Mouse (Mus musculus): ENCODE results near the gene Tspan4.

Gene Tspan4

DNA sequence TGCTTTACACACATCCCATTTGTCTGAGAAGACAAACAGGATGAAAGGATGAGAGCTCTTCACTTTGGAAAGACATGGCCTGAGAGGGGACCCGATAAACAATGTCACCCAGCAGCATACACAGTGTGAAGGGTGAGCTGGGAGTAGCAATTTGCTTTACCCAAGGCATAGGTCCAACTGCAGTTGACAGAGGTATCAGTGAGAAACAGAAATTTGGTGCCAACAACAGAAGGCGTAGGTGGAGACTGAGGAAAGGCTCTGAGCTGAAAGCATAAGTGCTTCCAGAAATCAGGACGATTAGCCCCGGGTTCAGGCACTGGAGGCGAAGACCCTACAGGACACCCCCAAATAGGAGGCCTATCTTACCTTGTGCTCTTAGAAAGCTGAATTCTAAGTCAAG, 35.2 kb downstream of the Tspan4 start:
- DNase-seq (ENCODE audit: low spot score) = no peak

DNA sequence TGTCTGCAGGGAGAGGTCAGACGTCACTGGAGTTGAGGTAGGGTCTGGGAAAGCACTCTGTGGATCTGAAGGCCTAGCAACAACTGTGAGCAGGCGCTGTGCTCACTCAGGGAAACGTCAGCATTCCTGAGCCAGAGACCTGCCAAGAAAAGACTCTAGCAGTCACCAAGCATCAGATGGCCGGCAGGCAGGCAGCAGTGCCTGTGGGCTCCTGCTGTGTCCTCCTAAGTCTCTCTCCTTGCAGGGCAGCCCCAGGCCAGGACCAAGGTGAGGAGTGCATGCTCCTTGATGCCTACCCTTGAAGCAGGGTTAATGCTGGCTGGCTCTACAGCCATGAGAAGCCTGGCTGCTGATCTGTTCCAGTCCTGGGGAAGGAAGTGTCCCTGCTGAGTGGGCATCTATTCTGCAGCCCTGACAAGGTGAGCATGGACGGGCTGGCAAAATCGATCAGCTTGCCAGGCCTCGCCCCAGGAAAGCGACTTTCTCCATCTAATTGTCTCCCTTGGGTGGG, 35.7 kb downstream of the Tspan4 start:
- DNase-seq (ENCODE audit: low spot score) = no peak

DNA sequence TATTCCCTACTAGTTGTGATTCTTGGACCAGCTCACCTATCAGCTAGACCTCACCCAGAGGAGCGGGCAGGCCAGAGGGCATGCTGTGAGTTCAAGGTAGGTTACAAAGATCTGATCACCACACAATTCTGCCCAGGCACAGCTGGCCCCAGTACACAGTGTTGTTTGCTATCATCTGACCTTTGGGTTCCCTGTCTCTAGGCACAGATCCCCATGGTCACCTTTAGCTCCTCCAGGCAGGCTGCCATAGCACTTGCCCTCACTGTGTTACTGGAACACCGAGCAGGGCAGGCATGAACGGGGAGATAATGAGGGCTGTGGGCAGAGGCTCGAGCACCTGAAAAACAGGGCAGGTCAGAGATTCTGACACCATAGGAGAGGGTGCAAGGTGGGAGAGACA, 42.6 kb downstream of the Tspan4 start:
- no peak for DNase-seq (ENCODE audit: low spot score)

DNA sequence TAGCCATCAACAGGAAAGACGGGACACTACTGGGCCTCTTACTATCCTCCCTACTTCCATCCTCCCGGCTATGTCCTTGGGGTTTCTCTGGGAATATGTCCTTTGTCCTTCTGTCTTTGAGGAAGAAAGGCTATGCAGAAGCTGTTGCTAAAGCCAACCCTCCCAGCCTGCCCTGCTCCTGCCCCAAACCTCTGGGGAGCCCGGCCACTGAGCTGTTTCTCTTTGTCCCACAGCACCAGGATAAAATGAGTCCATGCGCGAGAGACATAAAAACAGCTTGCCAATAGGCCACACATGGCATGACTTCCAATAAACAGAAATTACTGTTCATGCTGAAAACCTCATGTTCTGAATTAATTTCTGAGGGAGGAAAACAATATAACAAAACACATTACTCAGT, 43.3 kb downstream of the Tspan4 start:
- no peak for DNase-seq (ENCODE audit: low spot score)

DNA sequence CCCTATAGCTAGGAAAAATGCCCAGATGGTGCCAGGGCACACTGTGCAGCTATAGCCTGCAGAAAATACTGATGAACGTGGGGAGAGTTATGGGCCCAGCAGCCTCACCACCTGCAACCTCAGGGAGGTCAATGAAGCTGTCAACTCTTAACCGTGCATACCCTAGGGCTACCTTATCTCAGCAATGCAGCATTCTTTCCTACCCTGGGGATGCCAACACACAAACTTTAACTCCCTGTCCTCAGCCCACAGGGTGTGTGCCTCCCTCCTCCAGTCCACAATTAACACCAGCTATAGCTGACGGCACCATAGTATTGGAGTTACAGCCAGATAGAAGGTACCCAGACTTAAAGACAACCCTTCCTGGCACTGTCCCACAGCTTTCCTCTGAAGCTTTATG, 43.9 kb downstream of the Tspan4 start:
- DNase-seq (ENCODE audit: low spot score) = no peak

DNA sequence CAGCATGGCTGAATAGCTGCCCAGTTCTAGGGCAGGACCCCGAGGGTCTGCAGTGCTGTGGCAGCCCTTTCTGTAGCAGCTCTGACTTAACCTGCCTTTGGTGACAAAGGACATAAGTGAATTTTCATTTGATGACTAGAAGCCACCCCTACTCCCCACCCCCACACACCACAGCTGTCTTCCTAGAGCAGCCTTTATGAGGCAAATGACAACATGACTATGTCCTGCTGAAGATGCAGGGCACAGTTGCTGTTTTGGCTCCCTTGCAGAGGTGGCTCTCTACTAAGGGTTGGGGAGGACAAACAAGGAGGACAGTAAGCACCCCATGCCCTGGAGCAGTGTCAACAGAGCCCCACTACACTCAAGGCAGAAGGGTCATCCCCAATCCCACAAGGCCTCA, 44.8 kb downstream of the Tspan4 start:
- DNase-seq (ENCODE audit: low spot score) = no peak

DNA sequence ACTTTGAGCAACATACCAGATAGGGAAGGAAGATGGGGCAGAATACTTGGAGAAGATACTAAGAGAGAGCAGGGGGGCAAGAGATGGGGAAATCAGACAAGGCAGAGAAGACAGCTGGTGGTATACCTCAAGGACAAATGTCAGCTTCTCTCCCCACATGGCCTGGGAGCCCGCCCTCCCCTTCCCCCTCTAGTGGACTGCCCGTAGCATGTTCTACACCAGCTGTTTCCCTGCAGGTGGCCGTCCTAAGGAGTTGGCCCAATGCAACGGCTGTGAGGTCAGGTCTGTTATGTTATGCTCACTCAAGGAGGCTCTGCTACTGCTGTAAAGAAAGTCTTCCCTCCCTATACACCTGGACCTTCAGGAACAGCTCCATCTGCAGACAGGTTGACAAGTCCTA, 48.0 kb downstream of the Tspan4 start:
- no peak for DNase-seq (ENCODE audit: low spot score)

DNA sequence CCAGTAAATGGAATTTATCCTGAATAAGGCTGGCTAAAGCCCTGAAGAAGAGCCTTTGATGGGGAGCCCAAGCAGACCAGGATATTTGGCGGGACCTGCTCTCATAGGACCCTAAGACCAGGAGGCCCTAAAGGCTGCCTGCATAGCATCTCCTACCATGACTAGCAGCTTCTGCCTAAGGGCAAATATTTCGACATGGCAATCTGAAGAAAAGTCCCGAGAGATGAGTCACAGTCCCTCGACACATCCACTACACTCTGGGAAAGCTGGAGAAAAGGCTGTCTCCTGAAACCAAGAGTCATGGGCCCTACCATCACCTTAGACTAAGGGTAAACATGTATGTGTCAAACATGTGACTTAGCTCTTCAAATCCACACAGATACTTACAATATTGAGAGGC, 49.2 kb downstream of the Tspan4 start:
- DNase-seq (ENCODE audit: low spot score) = no peak

DNA sequence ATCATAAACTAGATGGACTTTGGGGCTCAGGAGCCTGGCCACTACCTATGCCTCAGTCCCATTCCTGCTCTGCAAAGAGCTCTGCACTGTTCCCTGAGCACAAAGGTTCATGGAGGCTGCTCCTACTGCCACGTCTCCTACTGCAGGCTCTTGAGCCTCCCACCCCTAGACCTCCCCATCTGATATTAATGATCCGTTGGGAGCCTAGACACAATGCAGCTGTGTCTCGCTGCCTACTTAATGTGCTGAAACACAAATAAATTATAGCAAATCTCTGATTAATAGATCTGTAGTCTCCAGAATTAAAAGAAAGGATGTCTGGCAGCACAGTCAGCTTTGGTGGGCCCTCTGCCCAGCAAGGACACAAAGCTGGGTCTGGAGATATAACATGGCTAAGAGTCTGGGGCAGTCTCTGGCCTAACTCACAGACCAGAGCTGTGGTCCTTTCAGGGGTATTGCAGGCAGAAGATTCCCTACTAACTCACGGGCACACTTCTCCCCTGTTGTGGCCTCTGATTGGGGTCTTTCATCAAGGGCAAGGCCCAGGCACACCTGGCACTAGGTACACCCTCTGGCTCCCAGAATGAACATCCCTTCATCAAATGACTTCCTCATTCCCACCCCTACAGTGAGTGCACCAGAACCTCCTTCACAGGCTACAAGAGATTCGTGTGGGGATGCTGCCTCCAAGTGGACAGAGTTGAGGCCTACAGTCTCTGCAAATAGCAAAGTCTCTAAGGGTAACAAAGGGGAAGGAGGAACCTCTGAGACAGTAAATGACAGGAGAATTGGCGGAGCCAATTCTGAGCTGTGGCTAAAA, 49.9 kb downstream of the Tspan4 start:
- DNase-seq (ENCODE audit: low spot score) = peak; percentile 88

DNA sequence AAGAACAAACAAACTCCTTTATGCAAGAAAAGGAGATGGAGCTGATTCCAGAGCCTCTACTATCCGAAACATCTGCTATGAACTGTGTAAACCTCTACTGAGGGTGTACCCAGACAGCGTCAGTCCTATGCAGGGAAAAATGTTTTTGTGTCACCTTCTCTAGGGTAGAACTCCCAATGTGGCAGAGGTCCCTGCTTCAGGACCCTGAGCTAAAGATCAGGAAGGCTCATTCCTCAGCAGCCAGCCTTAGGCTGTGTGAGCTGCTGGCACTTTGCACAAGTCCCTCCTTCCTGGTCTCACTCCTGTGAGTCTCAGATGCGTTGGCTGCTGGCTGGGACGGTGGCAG, 50.5 kb downstream of the Tspan4 start:
- no peak for DNase-seq (ENCODE audit: low spot score)

DNA sequence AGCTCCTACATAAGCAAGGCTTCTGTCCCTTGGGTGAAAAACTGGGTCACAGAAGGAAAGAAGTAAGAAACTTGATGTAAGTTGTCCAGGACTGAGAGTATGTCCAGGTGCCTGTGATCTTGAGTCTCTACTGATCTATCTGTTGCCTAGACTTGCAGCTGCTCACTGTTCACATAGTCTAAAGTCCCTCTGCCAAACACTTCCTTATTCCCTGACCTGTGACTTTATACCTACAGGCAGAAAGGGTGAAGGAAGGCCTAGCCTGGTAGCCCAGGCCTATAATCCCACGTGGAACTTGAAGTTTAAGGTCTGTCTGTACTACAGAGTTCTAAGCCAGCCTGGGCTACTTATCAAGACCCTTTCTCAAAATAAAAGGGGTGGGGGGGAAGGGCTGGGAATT, 60.5 kb downstream of the Tspan4 start:
- DNase-seq (ENCODE audit: low spot score) = no peak

DNA sequence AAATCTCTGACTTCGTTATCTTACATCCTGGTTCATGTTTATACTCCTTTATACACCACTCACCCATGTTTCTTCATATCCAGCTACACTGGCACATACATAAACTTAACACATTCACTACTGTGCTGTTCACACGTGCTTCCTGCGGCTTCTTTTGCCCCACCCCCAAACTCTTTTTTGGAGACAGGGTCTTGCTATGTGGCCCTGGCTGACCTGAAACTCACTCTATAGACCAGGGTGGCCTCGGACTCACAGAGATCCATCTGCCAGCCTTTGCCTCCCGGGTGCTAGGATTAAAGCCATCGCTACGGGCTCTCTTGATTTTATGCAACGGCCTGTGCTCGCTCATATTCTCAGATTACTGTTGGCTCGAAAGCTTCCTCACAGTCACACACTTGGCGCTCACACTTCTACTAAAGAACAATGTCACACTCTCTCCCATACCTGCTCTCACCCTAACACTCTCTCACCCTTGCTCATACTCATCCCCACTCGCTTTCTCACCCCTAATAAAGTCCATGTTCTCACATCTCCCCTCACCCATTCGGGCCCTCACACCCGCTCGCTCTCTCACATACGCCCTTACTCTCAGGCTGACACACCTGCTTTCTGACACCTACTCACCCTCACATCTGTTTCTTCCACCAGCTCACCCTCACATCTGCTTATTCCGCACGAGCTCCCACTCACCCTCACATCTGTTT, 64.0 kb downstream of the Tspan4 start:
- DNase-seq (ENCODE audit: low spot score) = no peak

DNA sequence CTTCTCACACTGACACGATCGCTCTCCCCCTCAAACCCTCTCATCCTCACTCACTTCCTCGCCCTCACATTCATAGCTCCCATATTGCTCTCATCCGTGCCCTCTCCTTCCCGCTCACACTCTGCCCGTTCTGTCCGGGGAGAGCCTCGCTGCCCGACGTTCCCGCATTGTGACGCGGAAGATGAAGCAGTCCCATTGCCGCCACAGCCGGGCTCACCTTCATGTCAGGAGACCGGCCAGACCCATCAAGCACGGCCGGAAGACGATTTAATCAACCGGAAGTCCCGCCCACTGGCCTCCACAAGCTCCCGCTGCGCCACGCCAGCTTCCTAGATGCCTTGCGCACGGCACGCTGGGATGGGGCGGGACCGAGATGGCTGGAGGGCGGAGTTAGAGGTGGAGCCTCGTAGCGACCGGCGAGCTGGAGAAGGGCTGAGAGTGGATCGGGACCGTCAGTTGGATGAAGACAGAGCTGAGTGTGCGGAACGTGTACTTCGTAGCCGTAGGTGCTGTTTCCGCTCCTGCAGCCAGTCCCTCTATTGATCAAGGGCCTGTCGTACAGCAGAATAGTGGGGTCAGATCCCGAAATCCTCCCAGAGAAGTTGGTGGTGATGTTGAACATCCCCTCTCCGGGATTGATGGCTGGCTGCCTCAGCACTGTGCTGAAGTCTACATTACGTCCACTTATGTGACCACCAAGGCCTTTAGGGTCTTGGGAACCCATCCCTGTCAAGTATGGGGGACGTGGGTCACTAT, 64.7 kb downstream of the Tspan4 start, which contains the start of gene Chid1:
Gene Chid1 (minus strand): TSS at position 302 of the 756 bp plus-strand sequence.
- peak; percentile 100 for DNase-seq (ENCODE audit: low spot score)

DNA sequence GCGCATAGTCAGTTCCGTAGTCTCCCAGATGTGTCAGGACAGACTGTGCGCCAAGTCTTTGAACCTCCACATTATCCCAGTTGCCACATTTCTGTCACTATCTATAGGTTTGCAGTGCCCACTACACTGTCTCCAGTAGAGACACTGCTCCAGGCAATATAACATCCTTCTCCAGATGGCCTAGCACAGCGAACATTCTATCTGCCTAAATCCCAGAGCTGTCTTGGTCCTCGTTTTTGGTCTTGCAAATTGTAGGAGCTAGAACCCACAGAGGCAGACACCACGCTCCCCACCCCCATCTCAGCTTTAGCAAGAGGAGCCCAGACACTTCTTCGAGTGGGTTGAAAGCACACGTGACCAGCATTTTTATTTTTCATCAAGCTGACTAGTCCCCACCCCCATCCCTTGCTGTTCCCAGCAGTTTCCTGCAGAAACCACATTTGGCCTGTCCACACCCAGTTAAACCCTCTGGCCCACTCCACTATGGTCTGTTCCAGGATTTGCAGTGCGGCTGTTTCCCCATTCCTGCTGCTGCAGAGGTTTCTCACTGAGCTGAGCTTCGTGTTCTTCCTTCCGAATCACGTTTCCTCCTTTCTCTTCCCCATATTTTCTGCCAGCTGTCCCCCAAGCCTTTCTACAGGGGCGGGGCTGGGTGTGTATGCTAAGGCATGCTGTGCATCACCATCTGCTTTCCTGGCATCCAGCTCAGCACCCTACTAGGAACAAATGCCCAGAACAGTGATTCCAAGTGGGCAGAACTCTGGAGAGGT, 65.5 kb downstream of the Tspan4 start:
- no peak for DNase-seq (ENCODE audit: low spot score)

DNA sequence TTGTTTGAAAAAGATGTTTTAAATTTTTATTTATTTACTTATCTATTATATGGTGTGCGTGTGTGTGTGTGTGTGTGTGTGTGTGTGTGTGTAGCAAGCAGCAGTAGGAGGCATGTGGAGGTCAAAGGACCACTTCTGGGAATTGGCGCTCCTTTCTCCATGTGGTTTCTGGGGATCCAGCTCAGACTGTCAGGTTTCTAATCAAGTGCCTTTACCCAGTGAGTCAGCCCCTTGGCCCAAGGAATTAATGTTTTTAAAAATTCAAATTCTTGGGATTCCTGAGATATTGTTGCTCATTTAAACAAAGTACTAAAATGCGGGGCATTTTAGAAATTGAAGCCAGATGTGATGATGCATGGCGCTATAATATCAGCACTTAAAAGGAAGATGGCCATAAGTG, 66.6 kb downstream of the Tspan4 start:
- DNase-seq (ENCODE audit: low spot score) = no peak

DNA sequence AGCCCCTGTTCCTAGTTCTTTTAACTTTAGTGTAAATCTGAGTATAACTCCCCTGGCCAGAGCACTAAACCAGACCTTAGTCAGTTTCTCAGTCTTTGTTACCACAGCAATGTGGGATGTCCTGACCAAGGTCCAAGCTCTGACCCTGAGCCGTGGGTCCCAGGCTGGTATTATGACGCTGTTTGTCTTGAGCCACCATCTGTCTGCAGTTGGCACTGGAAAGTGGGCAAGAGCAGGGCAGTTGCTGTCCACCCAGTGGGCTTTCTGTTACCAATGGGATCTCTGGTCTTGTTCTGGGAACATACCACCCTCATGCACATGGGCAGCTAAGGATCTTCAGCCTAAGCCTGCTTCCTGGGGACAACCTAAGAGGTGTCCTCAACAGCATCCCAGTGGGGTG, 67.5 kb downstream of the Tspan4 start:
- DNase-seq (ENCODE audit: low spot score) = no peak
